In the genomic region with DNA sequence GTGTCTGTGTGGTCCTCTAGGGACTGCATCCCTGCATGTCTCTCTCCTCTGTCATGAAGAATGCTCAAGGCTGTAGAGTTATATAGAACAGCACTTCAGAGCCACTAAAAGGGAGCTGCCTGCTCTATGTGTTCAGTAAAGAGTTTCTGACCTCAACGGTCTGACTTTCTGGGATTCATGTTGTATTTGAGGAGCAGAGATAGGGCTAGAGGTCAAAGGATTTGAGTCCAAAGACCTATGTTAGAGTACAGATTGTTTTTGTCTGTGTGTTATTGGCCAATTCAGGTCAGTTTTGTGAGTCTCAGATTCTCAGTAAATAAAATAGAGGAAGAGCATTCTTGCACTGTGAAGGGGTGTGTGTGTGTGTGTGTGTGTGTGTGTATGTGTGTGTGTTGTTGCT, we compare ENCODE assay signal across 24 mouse cellular contexts.
"Had no signal": no experiment of that assay in that cellular context is flagged by ENCODE, and none has a peak within 500 bp of the region (broad histone marks: within the 10 kb centered on the region; RNA-seq: fewer than 3 reads in every experiment).

No protein-coding gene starts in this region.

- H3K4me1 ChIP-seq: heart, embryonic 13.5 days; heart, embryonic 15.5 days; hindbrain, embryonic 13.5 days; hindbrain, embryonic 15.5 days; kidney, embryonic 15.5 days; limb, embryonic 10.5 days; limb, embryonic 12.5 days; liver, embryonic 13.5 days had no signal

- DNase-seq: gastrocnemius, adult 2 months; gastrocnemius, postnatal 10 days; gastrocnemius, postnatal 25 days; heart, adult 2 months; heart, postnatal 4 days; kidney, adult 11 months; kidney, adult 2 months; kidney, adult 9 months; kidney, postnatal 25 days; kidney, postnatal 4 days; liver, embryonic 13.5 days had no signal

- H3K27ac ChIP-seq: gastrocnemius, adult 2 months; heart, adult 2 months; heart, embryonic 13.5 days; heart, embryonic 15.5 days; hindbrain, embryonic 13.5 days; hindbrain, embryonic 15.5 days; hindbrain, postnatal 0 days; kidney, embryonic 15.5 days; kidney, postnatal 0 days; layer of hippocampus, adult 2 months; left cerebral cortex, adult 2 months; limb, embryonic 10.5 days; limb, embryonic 12.5 days; liver, embryonic 13.5 days had no signal

- H3K36me3 ChIP-seq: heart, embryonic 13.5 days; heart, embryonic 15.5 days; hindbrain, embryonic 13.5 days; hindbrain, embryonic 15.5 days; kidney, embryonic 15.5 days; limb, embryonic 10.5 days; limb, embryonic 12.5 days; liver, embryonic 13.5 days had no signal

- ATAC-seq: forebrain, embryonic 16.5 days; hindbrain, postnatal 0 days; intestine, embryonic 16.5 days had no signal

- H3K9me3 ChIP-seq: heart, embryonic 13.5 days; heart, embryonic 15.5 days; hindbrain, embryonic 13.5 days; hindbrain, embryonic 15.5 days; kidney, embryonic 15.5 days; limb, embryonic 10.5 days; limb, embryonic 12.5 days; liver, embryonic 13.5 days had no signal

- H3K4me3 ChIP-seq: gastrocnemius, adult 2 months; heart, adult 2 months; heart, embryonic 13.5 days; heart, embryonic 15.5 days; hindbrain, embryonic 13.5 days; hindbrain, embryonic 15.5 days; kidney, embryonic 15.5 days; layer of hippocampus, adult 2 months; left cerebral cortex, adult 2 months; limb, embryonic 10.5 days; limb, embryonic 12.5 days; liver, embryonic 13.5 days had no signal

- H3K9ac ChIP-seq: heart, embryonic 13.5 days; heart, embryonic 15.5 days; hindbrain, embryonic 13.5 days; hindbrain, embryonic 15.5 days; kidney, embryonic 15.5 days; limb, embryonic 12.5 days; liver, embryonic 13.5 days had no signal

- H3K4me2 ChIP-seq: heart, embryonic 13.5 days; heart, embryonic 15.5 days; hindbrain, embryonic 13.5 days; hindbrain, embryonic 15.5 days; kidney, embryonic 15.5 days; limb, embryonic 12.5 days; liver, embryonic 13.5 days had no signal

- H3K27me3 ChIP-seq: hindbrain, embryonic 13.5 days; hindbrain, embryonic 15.5 days; kidney, embryonic 15.5 days; limb, embryonic 12.5 days; liver, embryonic 13.5 days had no signal
